Mouse (Mus musculus): Measurements from ENCODE around the gene Atrnl1. TPM values are rescaled to one million over a fixed set of nuclear protein-coding genes. Genes with fewer than 3 reads are reported as not detected.
A peak's percentile ranks its signal among the peaks of the same experiment; 100 is the strongest.
"Not testable (repeated sequence)": the region's sequence is repeated elsewhere in the genome, so short reads cannot be mapped to it uniquely, and the experiment has no call there.

Atrnl1 gene
- polyA plus RNA-seq, 1 experiment from 2014 or later = 5.2 TPM

- WGBS = 91% methylated on average over 6 of the region's 6 CpGs
- H3K27ac ChIP-seq (replicated peaks; ENCODE audit: low read depth, low read length) = no peak overlapping the region
These were observed 265.2 kb downstream of the Atrnl1 start for GRCm38 (mm10) chr19:57876057-57876456.

DNA sequence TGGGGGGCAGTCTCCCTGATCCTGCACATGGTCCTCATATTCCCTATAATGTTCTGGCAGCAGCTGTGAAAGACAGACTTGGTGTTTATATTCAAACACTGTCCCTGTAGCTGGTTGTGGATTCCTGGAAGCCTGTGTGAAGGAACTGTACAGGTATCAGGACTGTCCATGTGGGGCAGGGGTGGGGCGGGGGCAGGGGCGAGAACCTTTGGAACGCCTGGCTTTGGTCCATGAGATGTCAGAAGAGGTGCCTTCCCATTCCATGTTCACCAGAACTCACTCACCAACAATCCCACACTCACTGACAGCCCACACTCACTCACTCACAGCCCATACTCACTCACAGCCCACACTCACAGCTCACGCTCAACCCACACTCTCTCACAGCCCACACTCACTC, 266.5 kb downstream of the Atrnl1 start:
- Histone ChIP-seq H3K4me3 (ENCODE audit: low read depth, low read length) (no peak overlapping the region), H3K36me3 (ENCODE audit: control insufficient read depth, insufficient read depth, low read length) (no peaks in the 10 kb centered on the region), H3K9ac (ENCODE audit: low read length) (no peak overlapping the region), H3K9me3 (ENCODE audit: control insufficient read depth, low read length) (no peaks in the 10 kb centered on the region), H3K27ac (replicated peaks; ENCODE audit: low read depth, low read length) (no peak overlapping the region), H3K4me1 (ENCODE audit: control insufficient read depth, insufficient read depth, low read length) (0 out of 2 replicates have a peak, but pooled peaks cover 4% of the 10 kb centered on the region), H3K4me2 (ENCODE audit: low read depth, severe bottlenecking) (no peak overlapping the region), H3K27me3 (ENCODE audit: control insufficient read depth, insufficient read depth, low read length) (no peaks in the 10 kb centered on the region)
- ATAC-seq (ENCODE audit: insufficient number of reproducible peaks, low FRiP score, low TSS enrichment, low read depth) (no peak), DNase-seq (ENCODE audit: low spot score) (no peak)
- WGBS = 91% methylated on average over 4 of the region's 4 CpGs

More at GRCm38 (mm10) chr19:57876057-57876456, 265.2 kb downstream of the Atrnl1 start:
- Histone ChIP-seq H3K4me3 (ENCODE audit: low read depth, low read length) (no peak overlapping the region), H3K36me3 (ENCODE audit: control insufficient read depth, insufficient read depth, low read length) (no peaks in the 10 kb centered on the region), H3K9ac (ENCODE audit: low read length) (no peak overlapping the region), H3K4me2 (ENCODE audit: low read depth, severe bottlenecking) (no peak overlapping the region), H3K9me3 (ENCODE audit: control insufficient read depth, low read length) (no peaks in the 10 kb centered on the region), H3K4me1 (ENCODE audit: control insufficient read depth, insufficient read depth, low read length) (peaks cover 10% of the 10 kb centered on the region; the same call in 1 of the 2 replicates), H3K27me3 (ENCODE audit: control insufficient read depth, insufficient read depth, low read length) (no peaks in the 10 kb centered on the region)
- DNase-seq (ENCODE audit: low spot score) = no peak
- no peak for ATAC-seq (ENCODE audit: insufficient number of reproducible peaks, low FRiP score, low TSS enrichment, low read depth)

- Histone ChIP-seq H3K4me1 (ENCODE audit: control insufficient read depth, insufficient read depth, low read length) (0 out of 2 replicates have a peak, but pooled peaks cover 4% of the 10 kb centered on the region), H3K27me3 (ENCODE audit: control insufficient read depth, insufficient read depth, low read length) (no peaks in the 10 kb centered on the region), H3K4me3 (ENCODE audit: low read depth, low read length) (no peak overlapping the region), H3K27ac (replicated peaks; ENCODE audit: low read depth, low read length) (no peak overlapping the region), H3K9me3 (ENCODE audit: control insufficient read depth, low read length) (no peaks in the 10 kb centered on the region), H3K4me2 (ENCODE audit: low read depth, severe bottlenecking) (no peak overlapping the region), H3K9ac (ENCODE audit: low read length) (no peak overlapping the region), H3K36me3 (ENCODE audit: control insufficient read depth, insufficient read depth, low read length) (no peaks in the 10 kb centered on the region)
- 47% methylated on average over 9 of the region's 9 CpGs for WGBS
- ATAC-seq (ENCODE audit: insufficient number of reproducible peaks, low FRiP score, low TSS enrichment, low read depth) = no peak
- DNase-seq (ENCODE audit: low spot score) = no peak
These were observed 267.7 kb downstream of the Atrnl1 start for GRCm38 (mm10) chr19:57878583-57878982.

DNA sequence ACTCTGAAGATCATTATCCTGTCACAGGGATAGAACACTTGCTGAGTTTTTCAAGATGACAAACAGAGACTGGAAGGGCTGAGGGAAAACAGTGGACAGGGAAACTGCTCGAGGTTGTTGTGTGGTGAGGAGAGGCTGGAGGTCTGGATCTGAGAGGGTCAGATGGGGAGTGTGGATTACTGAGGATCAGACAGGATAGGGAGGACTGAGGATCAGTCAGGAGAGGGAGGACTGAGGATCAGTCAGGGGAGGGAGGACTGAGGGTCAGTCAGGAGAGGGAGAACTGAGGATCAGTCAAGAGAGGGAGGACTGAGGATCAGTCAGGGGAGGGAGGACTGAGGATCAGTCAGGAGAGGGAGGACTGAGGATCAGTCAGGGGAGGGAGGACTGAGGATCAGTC, 269.0 kb downstream of the Atrnl1 start:
- not testable (repeated sequence) for H3K9me3 ChIP-seq (ENCODE audit: control insufficient read depth, low read length); H3K4me1 ChIP-seq (ENCODE audit: control insufficient read depth, insufficient read depth, low read length); H3K9ac ChIP-seq (ENCODE audit: low read length); H3K4me3 ChIP-seq (ENCODE audit: low read depth, low read length); H3K4me2 ChIP-seq (ENCODE audit: low read depth, severe bottlenecking); ATAC-seq (ENCODE audit: insufficient number of reproducible peaks, low FRiP score, low TSS enrichment, low read depth); H3K27ac ChIP-seq (replicated peaks; ENCODE audit: low read depth, low read length); H3K27me3 ChIP-seq (ENCODE audit: control insufficient read depth, insufficient read depth, low read length); DNase-seq (ENCODE audit: low spot score); H3K36me3 ChIP-seq (ENCODE audit: control insufficient read depth, insufficient read depth, low read length)
- 83% methylated on average over 1 of the region's 1 CpGs for WGBS

- ATAC-seq (ENCODE audit: insufficient number of reproducible peaks, low FRiP score, low TSS enrichment, low read depth) (no peak), DNase-seq (ENCODE audit: low spot score) (peak; percentile 17)
- Histone ChIP-seq H3K9ac (ENCODE audit: low read length) (no peak overlapping the region), H3K4me1 (ENCODE audit: control insufficient read depth, insufficient read depth, low read length) (no peaks in the 10 kb centered on the region), H3K36me3 (ENCODE audit: control insufficient read depth, insufficient read depth, low read length) (no peaks in the 10 kb centered on the region), H3K27me3 (ENCODE audit: control insufficient read depth, insufficient read depth, low read length) (no peaks in the 10 kb centered on the region), H3K4me2 (ENCODE audit: low read depth, severe bottlenecking) (no peak overlapping the region), H3K4me3 (ENCODE audit: low read depth, low read length) (no peak overlapping the region), H3K27ac (replicated peaks; ENCODE audit: low read depth, low read length) (no peak overlapping the region), H3K9me3 (ENCODE audit: control insufficient read depth, low read length) (no peaks in the 10 kb centered on the region)
- WGBS = 95% methylated on average over 7 of the region's 7 CpGs
These were observed 271.1 kb downstream of the Atrnl1 start for GRCm38 (mm10) chr19:57881927-57882326.

DNA sequence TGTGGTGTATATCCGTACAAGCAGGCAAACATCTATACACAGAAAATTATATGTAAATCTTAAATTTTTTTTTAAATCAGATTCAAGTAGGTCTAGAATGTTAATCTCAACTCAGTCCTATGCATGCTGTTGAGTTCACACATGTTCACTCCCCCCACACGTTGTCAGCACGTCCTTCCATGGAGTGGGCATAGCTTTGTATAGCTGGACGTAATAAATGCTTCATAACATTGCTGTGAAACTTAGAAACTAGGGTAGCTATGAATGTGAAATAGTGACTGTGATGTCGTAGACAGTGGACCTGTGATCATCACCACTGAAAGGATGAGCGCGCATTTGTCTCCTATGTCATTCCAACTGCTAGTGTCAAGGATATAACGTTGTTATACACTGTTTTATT, 278.0 kb downstream of the Atrnl1 start:
- ATAC-seq (ENCODE audit: insufficient number of reproducible peaks, low FRiP score, low TSS enrichment, low read depth) (no peak), DNase-seq (ENCODE audit: low spot score) (no peak)
- no peaks in the 10 kb centered on the region for H3K4me1 ChIP-seq (ENCODE audit: control insufficient read depth, insufficient read depth, low read length)
- H3K9ac ChIP-seq (ENCODE audit: low read length) = no peak overlapping the region
- WGBS = 89% methylated on average over 8 of the region's 8 CpGs
- H3K4me2 ChIP-seq (ENCODE audit: low read depth, severe bottlenecking) = no peak overlapping the region
- no peaks in the 10 kb centered on the region for H3K27me3 ChIP-seq (ENCODE audit: control insufficient read depth, insufficient read depth, low read length)
- no peak overlapping the region for H3K4me3 ChIP-seq (ENCODE audit: low read depth, low read length)
- no peaks in the 10 kb centered on the region for H3K9me3 ChIP-seq (ENCODE audit: control insufficient read depth, low read length)
- no peaks in the 10 kb centered on the region for H3K36me3 ChIP-seq (ENCODE audit: control insufficient read depth, insufficient read depth, low read length)
- no peak overlapping the region for H3K27ac ChIP-seq (replicated peaks; ENCODE audit: low read depth, low read length)

- WGBS = 68% methylated on average over 3 of the region's 3 CpGs
- ATAC-seq (ENCODE audit: insufficient number of reproducible peaks, low FRiP score, low TSS enrichment, low read depth) = no peak
- Histone ChIP-seq H3K4me2 (ENCODE audit: low read depth, severe bottlenecking) (no peak overlapping the region), H3K27ac (replicated peaks; ENCODE audit: low read depth, low read length) (no peak overlapping the region), H3K9ac (ENCODE audit: low read length) (no peak overlapping the region), H3K36me3 (ENCODE audit: control insufficient read depth, insufficient read depth, low read length) (no peaks in the 10 kb centered on the region), H3K4me1 (ENCODE audit: control insufficient read depth, insufficient read depth, low read length) (no peaks in the 10 kb centered on the region), H3K27me3 (ENCODE audit: control insufficient read depth, insufficient read depth, low read length) (no peaks in the 10 kb centered on the region), H3K4me3 (ENCODE audit: low read depth, low read length) (no peak overlapping the region), H3K9me3 (ENCODE audit: control insufficient read depth, low read length) (no peaks in the 10 kb centered on the region)
- DNase-seq (ENCODE audit: low spot score) = no peak
These were observed 278.9 kb downstream of the Atrnl1 start for GRCm38 (mm10) chr19:57889741-57890140.

DNA sequence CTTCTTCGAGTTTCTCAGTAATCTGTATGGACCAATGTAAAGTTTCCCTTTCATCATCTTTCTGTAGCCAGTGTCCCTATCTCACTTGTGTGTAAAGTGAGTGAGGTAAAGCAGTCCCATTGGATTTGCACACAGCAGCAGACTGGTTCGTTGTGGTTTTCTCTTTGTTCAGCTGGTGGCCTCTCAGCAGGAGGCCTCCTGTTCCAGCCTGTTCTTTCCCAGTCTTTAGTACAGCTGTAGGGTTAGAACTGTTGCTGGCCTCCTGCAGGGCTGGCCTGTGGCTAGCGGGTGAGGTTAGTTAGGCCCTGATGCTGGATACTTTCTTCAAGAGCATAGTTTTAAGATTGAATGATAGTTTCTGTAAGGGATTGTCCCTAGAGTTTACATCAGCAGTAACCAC, 280.1 kb downstream of the Atrnl1 start:
- Histone ChIP-seq H3K9ac (ENCODE audit: low read length) (no peak overlapping the region), H3K27me3 (ENCODE audit: control insufficient read depth, insufficient read depth, low read length) (no peaks in the 10 kb centered on the region), H3K4me2 (ENCODE audit: low read depth, severe bottlenecking) (no peak overlapping the region), H3K4me1 (ENCODE audit: control insufficient read depth, insufficient read depth, low read length) (no peaks in the 10 kb centered on the region), H3K27ac (replicated peaks; ENCODE audit: low read depth, low read length) (no peak overlapping the region), H3K9me3 (ENCODE audit: control insufficient read depth, low read length) (no peaks in the 10 kb centered on the region), H3K4me3 (ENCODE audit: low read depth, low read length) (no peak overlapping the region), H3K36me3 (ENCODE audit: control insufficient read depth, insufficient read depth, low read length) (no peaks in the 10 kb centered on the region)
- DNase-seq (ENCODE audit: low spot score) (no peak), ATAC-seq (ENCODE audit: insufficient number of reproducible peaks, low FRiP score, low TSS enrichment, low read depth) (no peak)
- 58% methylated on average over 3 of the region's 3 CpGs for WGBS

GRCm38 (mm10) chr19:57894191-57894590, 283.4 kb downstream of the Atrnl1 start:
- no peak overlapping the region for H3K4me3 ChIP-seq (ENCODE audit: low read depth, low read length)
- H3K27me3 ChIP-seq (ENCODE audit: control insufficient read depth, insufficient read depth, low read length) = no peaks in the 10 kb centered on the region
- 26% methylated on average over 1 of the region's 1 CpGs for WGBS
- no peaks in the 10 kb centered on the region for H3K9me3 ChIP-seq (ENCODE audit: control insufficient read depth, low read length)
- DNase-seq (ENCODE audit: low spot score) (no peak), ATAC-seq (ENCODE audit: insufficient number of reproducible peaks, low FRiP score, low TSS enrichment, low read depth) (no peak)
- no peak overlapping the region for H3K27ac ChIP-seq (replicated peaks; ENCODE audit: low read depth, low read length)
- H3K4me1 ChIP-seq (ENCODE audit: control insufficient read depth, insufficient read depth, low read length) = no peaks in the 10 kb centered on the region
- no peak overlapping the region for H3K9ac ChIP-seq (ENCODE audit: low read length)
- H3K36me3 ChIP-seq (ENCODE audit: control insufficient read depth, insufficient read depth, low read length) = no peaks in the 10 kb centered on the region
- no peak overlapping the region for H3K4me2 ChIP-seq (ENCODE audit: low read depth, severe bottlenecking)

All from limb, embryonic 11.5 days (tissue).